Mouse (Mus musculus): ENCODE results near the gene Slc36a2. TPM values are rescaled to one million over a fixed set of nuclear protein-coding genes. Genes with fewer than 3 reads are reported as not detected.
"Not testable (repeated sequence)": the region's sequence is repeated elsewhere in the genome, so short reads cannot be mapped to it uniquely, and the experiment has no call there.

The Slc36a2 gene
- polyA plus RNA-seq, 1 experiment from 2014 or later: 25.4 TPM

DNA sequence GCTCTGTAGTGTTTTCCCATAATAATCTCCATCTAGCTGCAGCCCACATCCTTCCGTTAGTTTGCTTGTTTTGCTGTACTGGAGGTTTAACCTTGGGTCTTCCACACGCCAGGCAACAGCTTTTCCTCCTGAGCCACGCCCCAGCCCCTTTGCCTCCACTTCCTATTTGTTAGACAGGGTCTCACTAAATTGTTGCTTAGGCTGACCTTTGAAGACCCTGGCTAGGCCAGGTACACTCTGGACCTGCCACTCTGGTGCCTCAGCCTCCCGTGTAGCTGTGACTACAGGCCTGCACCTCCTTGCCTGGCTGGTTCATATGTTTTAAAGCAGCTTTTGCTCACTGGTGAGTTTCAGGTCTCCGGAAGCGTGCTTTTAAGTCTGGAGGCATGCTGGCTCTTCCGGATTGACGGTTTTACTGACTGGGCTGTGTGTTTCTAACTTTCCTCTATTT, 64.0 kb downstream of the Slc36a2 start:
- Histone ChIP-seq H3K4me3 (ENCODE audit: low read depth, low read length) (no peak overlapping the region), H3K9me3 (ENCODE audit: low read length) (no peaks in the 10 kb centered on the region), H3K9ac (replicated peaks; ENCODE audit: low read depth) (no peak overlapping the region), H3K27me3 (replicated peaks; ENCODE audit: insufficient read depth, low read length) (no peaks in the 10 kb centered on the region), H3K4me1 (ENCODE audit: insufficient read depth, low read depth, low read length) (no peaks in the 10 kb centered on the region), H3K27ac (ENCODE audit: low read length) (no peak overlapping the region), H3K36me3 (ENCODE audit: insufficient read depth, low read length) (no peaks in the 10 kb centered on the region), H3K4me2 (replicated peaks; ENCODE audit: low read depth, low read length) (no peak overlapping the region)
- 55% methylated on average over 8 of the region's 8 CpGs for WGBS
- no peak for ATAC-seq
- no peak for DNase-seq (ENCODE audit: low spot score)
- no peak for TF ChIP-seq EP300 (IDR thresholded peaks at IDR 0.05)
- no peak for TF ChIP-seq CTCF (IDR thresholded peaks at IDR 0.05)

DNA sequence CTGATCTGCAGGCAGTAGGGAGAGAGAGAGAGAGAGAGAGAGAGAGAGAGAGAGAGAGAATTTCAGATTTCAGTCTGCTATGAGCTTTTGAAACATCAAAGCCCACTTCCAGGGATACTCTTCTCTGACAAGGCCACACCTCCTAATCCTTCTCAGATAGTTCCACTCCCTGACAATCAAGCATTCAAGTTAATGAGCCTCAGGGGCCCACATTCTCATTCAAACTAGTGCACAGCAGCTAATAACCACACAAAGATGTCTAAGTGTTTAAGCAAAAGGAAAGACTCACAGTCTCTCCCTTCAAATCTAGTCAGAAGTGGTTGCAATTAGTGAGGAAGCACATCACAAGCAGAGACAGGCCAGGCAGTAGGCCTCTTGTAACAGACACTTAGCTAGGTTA, 64.6 kb downstream of the Slc36a2 start:
- Histone ChIP-seq H3K4me1 (ENCODE audit: insufficient read depth, low read depth, low read length) (no peaks in the 10 kb centered on the region), H3K9ac (replicated peaks; ENCODE audit: low read depth) (no peak overlapping the region), H3K9me3 (ENCODE audit: low read length) (no peaks in the 10 kb centered on the region), H3K4me2 (replicated peaks; ENCODE audit: low read depth, low read length) (no peak overlapping the region), H3K4me3 (ENCODE audit: low read depth, low read length) (no peak overlapping the region), H3K36me3 (ENCODE audit: insufficient read depth, low read length) (no peaks in the 10 kb centered on the region), H3K27ac (ENCODE audit: low read length) (no peak overlapping the region), H3K27me3 (replicated peaks; ENCODE audit: insufficient read depth, low read length) (no peaks in the 10 kb centered on the region)
- TF ChIP-seq EP300 (IDR thresholded peaks at IDR 0.05): no peak
- no peak for TF ChIP-seq CTCF (IDR thresholded peaks at IDR 0.05)
- ATAC-seq: no peak
- DNase-seq (ENCODE audit: low spot score): no peak

GRCm38 (mm10) chr11:55117031-55117430, 67.8 kb downstream of the Slc36a2 start:
- H3K9ac ChIP-seq (replicated peaks; ENCODE audit: low read depth): no peak overlapping the region
- no peaks in the 10 kb centered on the region for H3K9me3 ChIP-seq (ENCODE audit: low read length)
- WGBS: 82% methylated on average over 2 of the region's 2 CpGs
- no peaks in the 10 kb centered on the region for H3K27me3 ChIP-seq (replicated peaks; ENCODE audit: insufficient read depth, low read length)
- H3K4me2 ChIP-seq (replicated peaks; ENCODE audit: low read depth, low read length): no peak overlapping the region
- DNase-seq (ENCODE audit: low spot score) (no peak), ATAC-seq (no peak)
- H3K4me3 ChIP-seq (ENCODE audit: low read depth, low read length): no peak overlapping the region
- H3K27ac ChIP-seq (ENCODE audit: low read length): no peak overlapping the region
- H3K4me1 ChIP-seq (ENCODE audit: insufficient read depth, low read depth, low read length): no peaks in the 10 kb centered on the region
- no peaks in the 10 kb centered on the region for H3K36me3 ChIP-seq (ENCODE audit: insufficient read depth, low read length)
- no peak for TF ChIP-seq EP300 (IDR thresholded peaks at IDR 0.05)
- no peak for TF ChIP-seq CTCF (IDR thresholded peaks at IDR 0.05)

GRCm38 (mm10) chr11:55116004-55116403, 68.9 kb downstream of the Slc36a2 start:
- no peaks in the 10 kb centered on the region for H3K36me3 ChIP-seq (ENCODE audit: insufficient read depth, low read length)
- no peak for DNase-seq (ENCODE audit: low spot score)
- 85% methylated on average over 3 of the region's 3 CpGs for WGBS
- no peak overlapping the region for H3K4me3 ChIP-seq (ENCODE audit: low read depth, low read length)
- no peak overlapping the region for H3K9ac ChIP-seq (replicated peaks; ENCODE audit: low read depth)
- H3K27ac ChIP-seq (ENCODE audit: low read length): no peak overlapping the region
- H3K9me3 ChIP-seq (ENCODE audit: low read length): no peaks in the 10 kb centered on the region
- H3K4me1 ChIP-seq (ENCODE audit: insufficient read depth, low read depth, low read length): no peaks in the 10 kb centered on the region
- H3K27me3 ChIP-seq (replicated peaks; ENCODE audit: insufficient read depth, low read length): no peaks in the 10 kb centered on the region
- TF ChIP-seq CTCF (IDR thresholded peaks at IDR 0.05) (no peak), EP300 (IDR thresholded peaks at IDR 0.05) (no peak)
- ATAC-seq: no peak
- H3K4me2 ChIP-seq (replicated peaks; ENCODE audit: low read depth, low read length): no peak overlapping the region

GRCm38 (mm10) chr11:55114291-55114690, 70.6 kb downstream of the Slc36a2 start:
- DNase-seq (ENCODE audit: low spot score) (no peak), ATAC-seq (no peak)
- WGBS: 69% methylated on average over 2 of the region's 2 CpGs
- Histone ChIP-seq H3K4me1 (ENCODE audit: insufficient read depth, low read depth, low read length) (no peaks in the 10 kb centered on the region), H3K27ac (ENCODE audit: low read length) (no peak overlapping the region), H3K27me3 (replicated peaks; ENCODE audit: insufficient read depth, low read length) (no peaks in the 10 kb centered on the region), H3K9ac (replicated peaks; ENCODE audit: low read depth) (no peak overlapping the region), H3K4me2 (replicated peaks; ENCODE audit: low read depth, low read length) (no peak overlapping the region), H3K9me3 (ENCODE audit: low read length) (no peaks in the 10 kb centered on the region), H3K4me3 (ENCODE audit: low read depth, low read length) (no peak overlapping the region), H3K36me3 (ENCODE audit: insufficient read depth, low read length) (no peaks in the 10 kb centered on the region)
- TF ChIP-seq EP300 (IDR thresholded peaks at IDR 0.05): no peak
- no peak for TF ChIP-seq CTCF (IDR thresholded peaks at IDR 0.05)

GRCm38 (mm10) chr11:55113861-55114250, 71.0 kb downstream of the Slc36a2 start:
- H3K9me3 ChIP-seq (ENCODE audit: low read length); DNase-seq (ENCODE audit: low spot score); H3K4me2 ChIP-seq (replicated peaks; ENCODE audit: low read depth, low read length); H3K9ac ChIP-seq (replicated peaks; ENCODE audit: low read depth); H3K4me3 ChIP-seq (ENCODE audit: low read depth, low read length); H3K27me3 ChIP-seq (replicated peaks; ENCODE audit: insufficient read depth, low read length); ATAC-seq; H3K27ac ChIP-seq (ENCODE audit: low read length); H3K4me1 ChIP-seq (ENCODE audit: insufficient read depth, low read depth, low read length); H3K36me3 ChIP-seq (ENCODE audit: insufficient read depth, low read length): not testable (repeated sequence)
- 5% methylated on average over 4 of the region's 4 CpGs for WGBS

DNA sequence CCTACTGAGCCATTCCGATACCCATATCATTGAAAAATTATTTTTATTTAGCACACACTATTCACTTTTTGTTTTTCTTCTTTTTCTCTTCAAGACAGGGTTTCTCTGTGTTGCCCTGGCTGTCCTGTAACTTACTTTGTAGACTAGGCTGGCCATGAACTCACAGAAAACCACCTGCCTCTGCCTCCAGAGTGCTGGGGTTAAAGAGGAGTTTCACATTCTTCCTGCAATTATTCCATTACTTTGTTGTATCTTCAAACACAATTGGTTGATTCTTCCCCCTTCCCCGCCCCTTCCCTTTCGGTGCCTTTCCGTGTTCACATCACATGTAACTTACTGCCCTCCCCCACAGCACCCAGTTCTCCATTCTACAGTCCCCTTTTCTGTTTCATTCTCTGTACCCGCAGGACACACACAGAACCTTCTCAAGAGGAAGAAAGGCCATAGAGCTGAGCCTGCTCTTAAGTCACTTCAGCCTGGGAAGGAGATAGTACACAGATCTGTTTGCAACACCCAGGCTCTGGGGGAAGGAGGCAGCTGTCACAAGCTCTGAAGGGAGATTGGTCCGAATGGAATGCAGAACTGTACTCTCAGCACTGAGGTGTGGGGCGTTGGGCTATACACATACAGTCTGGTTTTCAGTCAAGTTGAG, 71.5 kb downstream of the Slc36a2 start:
- 36% methylated on average over 7 of the region's 7 CpGs for WGBS
- no peak overlapping the region for H3K4me2 ChIP-seq (replicated peaks; ENCODE audit: low read depth, low read length)
- H3K36me3 ChIP-seq (ENCODE audit: insufficient read depth, low read length): no peaks in the 10 kb centered on the region
- no peak for TF ChIP-seq CTCF (IDR thresholded peaks at IDR 0.05)
- no peak for TF ChIP-seq EP300 (IDR thresholded peaks at IDR 0.05)
- H3K27ac ChIP-seq (ENCODE audit: low read length): no peak overlapping the region
- H3K9ac ChIP-seq (replicated peaks; ENCODE audit: low read depth): no peak overlapping the region
- peak; percentile 85 for ATAC-seq
- H3K9me3 ChIP-seq (ENCODE audit: low read length): no peaks in the 10 kb centered on the region
- no peaks in the 10 kb centered on the region for H3K4me1 ChIP-seq (ENCODE audit: insufficient read depth, low read depth, low read length)
- H3K4me3 ChIP-seq (ENCODE audit: low read depth, low read length): no peak overlapping the region
- DNase-seq (ENCODE audit: low spot score): peak; percentile 63
- no peaks in the 10 kb centered on the region for H3K27me3 ChIP-seq (replicated peaks; ENCODE audit: insufficient read depth, low read length)

All from lung, postnatal 0 days (tissue).